Mouse (Mus musculus) heart, embryonic 14.5 days (tissue): ENCODE data around the gene Itga9. TPM values are rescaled to one million over a fixed set of nuclear protein-coding genes. Genes with fewer than 3 reads are reported as not detected.
A peak's percentile ranks its signal among the peaks of the same experiment; 100 is the strongest.

Experiments used
- ATAC-seq: fragments of 200-750 bp; cut with Nextera tagmentation; 2 replicates; pipeline ENCODE4 v1.8.0; 2017; ENCODE audit warnings: low read depth, moderate TSS enrichment; ENCODE audit not compliant: insufficient number of reproducible peaks, insufficient read depth, low FRiP score
- H3K27ac ChIP-seq, 2 experiments: fragments of 200-500 bp in 1 of 2; fragments of 300-500 bp in 1 of 2; sonication (generic) in 1 of 2; replicated peaks in 1 of 2; 2 replicates each; pipeline ENCODE4 v1.5.1; 2012 to 2014; ENCODE audit warnings: low read depth in 2 of 2, low read length in 2 of 2, control low read depth in 1 of 2, mild to moderate bottlenecking in 1 of 2, mixed read lengths in 1 of 2; ENCODE audit not compliant: control insufficient read depth in 1 of 2, insufficient read depth in 1 of 2
- H3K27me3 ChIP-seq: fragments of 300-500 bp; sonication (generic); 2 replicates; pipeline ENCODE4 v1.6.1; 2014; ENCODE audit warnings: mild to moderate bottlenecking, low read length, control low read depth; ENCODE audit not compliant: control insufficient read depth, insufficient read depth
- H3K36me3 ChIP-seq: fragments of 300-500 bp; sonication (generic); 2 replicates; pipeline ENCODE4 v1.6.1; 2014; ENCODE audit warnings: mild to moderate bottlenecking, control low read depth, low read length, mixed read lengths; ENCODE audit not compliant: control insufficient read depth, insufficient read depth
- H3K4me1 ChIP-seq, 2 experiments: fragments of 200-500 bp in 1 of 2; fragments of 300-500 bp in 1 of 2; sonication (generic) in 1 of 2; 2 replicates each; pipeline ENCODE4 v1.6.1; 2012 to 2014; ENCODE audit warnings: low read length in 2 of 2, control low read depth in 1 of 2, mixed read lengths in 1 of 2; ENCODE audit not compliant: control insufficient read depth in 2 of 2, insufficient read depth in 2 of 2
- H3K4me2 ChIP-seq: fragments of 300-500 bp; sonication (generic); 2 replicates; pipeline ENCODE4 v1.6.1; 2014; ENCODE audit warnings: mild to moderate bottlenecking, low read length
- H3K4me3 ChIP-seq, 2 experiments: fragments of 200-500 bp in 1 of 2; fragments of 300-500 bp in 1 of 2; sonication (generic) in 1 of 2; 2 replicates each; pipeline ENCODE4 v1.5.1; 2012 to 2014; ENCODE audit warnings: low read length in 2 of 2, mild to moderate bottlenecking in 2 of 2, control low read depth in 1 of 2, low read depth in 1 of 2, moderate library complexity in 1 of 2; ENCODE audit not compliant: control insufficient read depth in 1 of 2, insufficient read depth in 1 of 2
- H3K9ac ChIP-seq: fragments of 300-500 bp; sonication (generic); 2 replicates; pipeline ENCODE4 v1.6.1; 2014; ENCODE audit warnings: mild to moderate bottlenecking, low read length
- H3K9me3 ChIP-seq: fragments of 300-500 bp; sonication (generic); 2 replicates; pipeline ENCODE4 v1.6.1; 2016; ENCODE audit warnings: low read length, control low read depth; ENCODE audit not compliant: control insufficient read depth
- WGBS: fragments of 180-500 bp; shearing (Covaris S2); extraction: QIAGEN DNeasy Blood & Tissue Kit; methylation state at CpG from one replicate; pipeline ENCODE4 v1.1.7; 2014; 5-methylcytosine and 5-hydroxymethylcytosine counted together
- polyA plus RNA-seq: library from polyadenylated mRNA; unstranded; fragments of >200 nt; fragmentation: Nextera tagmentation; extraction: Ambion mirVana; gene quantifications from 2 replicates; pipeline ENCODE4 v1.2.1, GENCODE M21; 2014

Gene Itga9
- polyA plus RNA-seq, 1 experiment from 2014 or later = 15.2 TPM

GRCm38 (mm10) chr9:118678020-118678750 is 71.7 kb downstream of the Itga9 start:
- no peak overlapping the region for H3K9ac ChIP-seq
- H3K27me3 ChIP-seq = no peaks in the 10 kb centered on the region
- no peak for ATAC-seq
- 52% methylated on average over 15 of the region's 15 CpGs for WGBS
- peaks cover 17% of the 10 kb centered on the region; the same call in 1 of the 2 replicates for H3K36me3 ChIP-seq
- H3K27ac ChIP-seq = peak overlapping the region; percentile 15 to 34; a peak in 2 of 4 replicates
- H3K4me1 ChIP-seq = peaks cover 19 to 35% of the 10 kb centered on the region in 2 experiments
- no peaks in the 10 kb centered on the region for H3K9me3 ChIP-seq
- no peak overlapping the region for H3K4me3 ChIP-seq
- H3K4me2 ChIP-seq = no peak overlapping the region

DNA sequence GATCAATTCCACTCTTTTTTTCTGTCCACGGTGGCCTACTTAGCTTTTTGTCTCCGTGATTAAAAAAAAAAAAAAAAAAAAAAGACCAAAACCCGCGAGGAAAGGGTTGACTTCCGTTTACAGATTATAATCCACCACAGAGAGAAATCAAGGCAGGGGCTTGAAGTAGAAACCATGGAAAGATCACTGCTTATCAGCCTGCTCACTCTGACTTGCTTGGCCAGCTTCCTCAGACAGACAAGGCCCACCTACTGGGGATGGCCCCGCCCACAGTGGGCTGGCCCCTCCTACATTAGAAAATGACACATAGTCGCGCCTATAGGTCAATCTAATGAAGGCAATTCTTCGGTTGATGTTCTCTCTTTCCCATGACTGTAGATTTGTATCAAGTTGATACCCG is 72.3 kb downstream of the Itga9 start:
- H3K27ac ChIP-seq = no peak overlapping the region
- 64% methylated on average over 10 of the region's 10 CpGs for WGBS

GRCm38 (mm10) chr9:118681506-118681905 is 75.0 kb downstream of the Itga9 start:
- no peak overlapping the region for H3K27ac ChIP-seq
- peaks cover 23 to 40% of the 10 kb centered on the region in 2 experiments for H3K4me1 ChIP-seq
- ATAC-seq = no peak
- no peak overlapping the region for H3K4me2 ChIP-seq
- H3K36me3 ChIP-seq = peaks cover 18% of the 10 kb centered on the region
- WGBS = 81% methylated on average over 6 of the region's 6 CpGs
- H3K4me3 ChIP-seq = no peak overlapping the region
- H3K9ac ChIP-seq = no peak overlapping the region
- no peaks in the 10 kb centered on the region for H3K27me3 ChIP-seq
- H3K9me3 ChIP-seq = no peaks in the 10 kb centered on the region

More for the DNA sequence above, 72.3 kb downstream of the Itga9 start:
- Histone ChIP-seq H3K27me3 (no peaks in the 10 kb centered on the region), H3K4me3 (no peak overlapping the region), H3K4me1 (peaks cover 19 to 35% of the 10 kb centered on the region in 2 experiments), H3K9me3 (no peaks in the 10 kb centered on the region), H3K9ac (no peak overlapping the region), H3K4me2 (no peak overlapping the region), H3K36me3 (peaks cover 19% of the 10 kb centered on the region)
- no peak for ATAC-seq

- no peak overlapping the region for H3K4me2 ChIP-seq
- H3K9ac ChIP-seq = no peak overlapping the region
- no peak overlapping the region for H3K27ac ChIP-seq
- 58% methylated on average over 8 of the region's 8 CpGs for WGBS
- H3K27me3 ChIP-seq = no peaks in the 10 kb centered on the region
- H3K36me3 ChIP-seq = peaks cover 18% of the 10 kb centered on the region
- H3K4me1 ChIP-seq = peaks cover 22 to 38% of the 10 kb centered on the region in 2 experiments
- ATAC-seq = no peak
- H3K9me3 ChIP-seq = no peaks in the 10 kb centered on the region
- H3K4me3 ChIP-seq = no peak overlapping the region
These were observed 75.7 kb downstream of the Itga9 start for GRCm38 (mm10) chr9:118682154-118682553.

GRCm38 (mm10) chr9:118683507-118683906 is 77.0 kb downstream of the Itga9 start:
- Histone ChIP-seq H3K4me1 (peaks cover 12 to 27% of the 10 kb centered on the region in 2 experiments), H3K36me3 (peaks cover 18% of the 10 kb centered on the region), H3K9me3 (no peaks in the 10 kb centered on the region), H3K27me3 (no peaks in the 10 kb centered on the region), H3K27ac (no peak overlapping the region), H3K9ac (no peak overlapping the region), H3K4me2 (no peak overlapping the region), H3K4me3 (no peak overlapping the region)
- WGBS = 84% methylated on average over 7 of the region's 7 CpGs
- ATAC-seq = no peak

DNA sequence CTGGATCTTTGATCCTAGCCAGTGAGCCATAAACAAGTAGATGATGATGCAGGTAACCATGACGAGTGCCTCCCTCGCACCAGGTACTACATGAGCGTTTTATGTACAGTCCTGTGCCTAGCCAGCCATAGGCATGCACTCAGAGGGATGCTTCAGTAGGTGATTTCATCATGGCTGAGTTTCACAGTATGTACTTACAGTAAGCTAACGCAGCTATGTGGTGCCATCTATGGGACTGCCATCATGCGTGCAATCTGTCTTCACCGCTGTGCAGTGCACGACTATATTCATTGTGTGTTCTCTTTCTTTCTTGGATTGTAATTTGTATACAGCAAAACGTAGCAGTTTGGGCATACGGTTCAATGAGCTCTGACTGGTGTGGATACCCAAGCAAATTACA is 77.9 kb downstream of the Itga9 start:
- Histone ChIP-seq H3K4me2 (no peak overlapping the region), H3K27ac (no peak overlapping the region), H3K27me3 (no peaks in the 10 kb centered on the region), H3K9me3 (no peaks in the 10 kb centered on the region), H3K36me3 (peaks cover 22% of the 10 kb centered on the region), H3K4me1 (peaks cover 12 to 26% of the 10 kb centered on the region in 2 experiments), H3K9ac (no peak overlapping the region), H3K4me3 (no peak overlapping the region)
- ATAC-seq = no peak
- whole genome bisulfite sequencing = 88% methylated on average over 9 of the region's 9 CpGs

DNA sequence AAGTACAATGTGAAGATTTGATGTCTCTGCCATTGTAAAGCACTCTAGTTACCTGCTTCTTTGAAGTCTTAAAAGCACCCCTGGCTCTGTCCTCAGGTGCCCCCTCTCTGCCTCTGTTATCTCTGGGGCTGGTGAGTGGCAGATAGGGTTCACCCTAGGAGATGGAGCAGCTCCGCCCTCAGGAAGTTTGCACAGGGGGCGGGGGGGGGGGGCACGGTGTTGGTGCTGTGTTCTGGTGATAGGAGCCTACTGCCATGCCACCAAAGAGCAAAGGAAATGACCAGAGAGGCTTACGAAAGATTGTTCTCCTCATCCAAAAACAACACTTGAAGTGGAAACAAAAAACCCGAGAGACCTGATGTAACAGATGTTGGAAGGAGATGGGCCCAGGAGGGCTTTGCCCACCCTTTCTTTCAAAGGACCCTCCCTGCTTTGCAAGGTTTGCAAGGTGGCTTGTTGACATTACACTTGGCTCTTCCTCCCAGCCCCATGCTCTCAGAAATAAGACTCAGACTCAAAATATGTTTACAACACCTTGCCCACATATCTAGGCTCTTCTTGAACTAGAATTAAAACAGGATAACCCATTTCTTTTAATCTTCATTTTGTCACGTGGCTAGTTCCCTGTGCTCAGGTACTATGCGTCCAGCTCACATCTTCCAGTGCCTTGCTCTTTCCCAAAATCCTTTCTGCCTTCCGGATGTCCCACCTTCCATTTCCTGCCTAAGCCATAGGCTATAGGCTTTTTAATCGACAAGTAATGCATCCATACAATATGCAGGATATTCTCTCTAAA is 79.9 kb downstream of the Itga9 start:
- H3K4me2 ChIP-seq = no peak overlapping the region
- no peaks in the 10 kb centered on the region for H3K27me3 ChIP-seq
- H3K27ac ChIP-seq = no peak overlapping the region
- 63% methylated on average over 9 of the region's 9 CpGs for WGBS
- H3K9me3 ChIP-seq = no peaks in the 10 kb centered on the region
- H3K36me3 ChIP-seq = peaks cover 29% of the 10 kb centered on the region
- H3K9ac ChIP-seq = no peak overlapping the region
- peaks cover 12 to 26% of the 10 kb centered on the region in 2 experiments for H3K4me1 ChIP-seq
- ATAC-seq = no peak
- H3K4me3 ChIP-seq = no peak overlapping the region
